Mouse (Mus musculus) heart, postnatal 0 days (tissue): Measurements from ENCODE around the gene Immp2l. TPM values are rescaled to one million over a fixed set of nuclear protein-coding genes. Genes with fewer than 3 reads are reported as not detected.
A peak's percentile ranks its signal among the peaks of the same experiment; 100 is the strongest.

ENCODE experiments used
- ATAC-seq: fragments of 200-750 bp; cut with Nextera tagmentation; 2 replicates; pipeline ENCODE4 v1.8.0; 2017; ENCODE audit warnings: low read depth, moderate number of reproducible peaks, moderate library complexity; ENCODE audit not compliant: insufficient read depth
- DNase-seq: peaks from one replicate; pipeline ENCODE4 v3.0.0-alpha.2; 2016; ENCODE audit warnings: low spot score
- H3K27ac ChIP-seq: fragments of 300-500 bp; sonication (generic); 2 replicates; pipeline ENCODE4 v1.5.1; 2014; ENCODE audit warnings: low read depth, mild to moderate bottlenecking
- H3K27me3 ChIP-seq: fragments of 300-500 bp; sonication (generic); 2 replicates; pipeline ENCODE4 v1.6.1; 2014; ENCODE audit warnings: low read length, mixed read lengths; ENCODE audit not compliant: control insufficient read depth, insufficient read depth
- H3K36me3 ChIP-seq: fragments of 300-500 bp; sonication (generic); replicated peaks from 2 replicates; pipeline ENCODE4 v1.6.1; 2014; ENCODE audit warnings: low read length, mixed read lengths; ENCODE audit not compliant: control insufficient read depth, insufficient read depth
- H3K4me1 ChIP-seq: fragments of 300-500 bp; sonication (generic); 2 replicates; pipeline ENCODE4 v1.6.1; 2014; ENCODE audit warnings: antibody characterized with exemption; ENCODE audit not compliant: control insufficient read depth, insufficient read depth
- H3K4me2 ChIP-seq: fragments of 300-500 bp; sonication (generic); 2 replicates; pipeline ENCODE4 v1.6.1; 2014; ENCODE audit warnings: low read depth, mild to moderate bottlenecking, low read length, moderate library complexity
- H3K4me3 ChIP-seq: fragments of 300-500 bp; sonication (generic); 2 replicates; pipeline ENCODE4 v1.5.1; 2014; ENCODE audit warnings: low read depth, low read length
- H3K9ac ChIP-seq: fragments of 300-500 bp; sonication (generic); replicated peaks from 2 replicates; pipeline ENCODE4 v1.6.1; 2014; ENCODE audit warnings: low read depth, low read length, mixed read lengths
- H3K9me3 ChIP-seq: fragments of 300-500 bp; sonication (generic); replicated peaks from 2 replicates; pipeline ENCODE4 v1.6.1; 2016; ENCODE audit warnings: low read length; ENCODE audit not compliant: control insufficient read depth
- CTCF ChIP-seq: IDR thresholded peaks from 2 replicates; pipeline ENCODE4 v1.5.1; 2016; ENCODE audit warnings: antibody characterized with exemption, control low read depth, low read depth
- EP300 ChIP-seq: IDR thresholded peaks from 2 replicates; pipeline ENCODE4 v1.6.1; 2016; ENCODE audit warnings: antibody characterized with exemption, low read depth
- WGBS: fragments of 180-500 bp; shearing (Covaris S2); extraction: QIAGEN DNeasy Blood & Tissue Kit; methylation state at CpG from one replicate; pipeline ENCODE4 v1.1.7; 2014; 5-methylcytosine and 5-hydroxymethylcytosine counted together
- polyA plus RNA-seq: library from polyadenylated mRNA; unstranded; fragments of >200 nt; fragmentation: Nextera tagmentation; extraction: Ambion mirVana; gene quantifications from 2 replicates; pipeline ENCODE4 v1.2.1, GENCODE M21; 2015
- total RNA-seq: library from RNA; depleted of rRNA; stranded (reverse); fragments of >200 nt; gene quantifications from 2 replicates; pipeline ENCODE4 v1.2.3, GENCODE M21; 2014; ENCODE audit warnings: low replicate concordance

Gene Immp2l
- total and polyA plus RNA-seq, 2 experiments from 2014 or later = 3.6 to 10.8 TPM

GRCm38 (mm10) chr12:41593401-41593800 is 569.5 kb downstream of the Immp2l start:
- no peaks in the 10 kb centered on the region for H3K27me3 ChIP-seq
- DNase-seq = no peak
- H3K9ac ChIP-seq = no peak overlapping the region
- 70% methylated on average over 5 of the region's 5 CpGs for WGBS
- no peak overlapping the region for H3K4me3 ChIP-seq
- H3K27ac ChIP-seq = no peak overlapping the region
- no peak for TF ChIP-seq EP300
- TF ChIP-seq CTCF = no peak
- ATAC-seq = no peak
- no peak overlapping the region for H3K4me2 ChIP-seq
- H3K36me3 ChIP-seq = no peaks in the 10 kb centered on the region
- H3K9me3 ChIP-seq = no peaks in the 10 kb centered on the region
- no peaks in the 10 kb centered on the region for H3K4me1 ChIP-seq

DNA sequence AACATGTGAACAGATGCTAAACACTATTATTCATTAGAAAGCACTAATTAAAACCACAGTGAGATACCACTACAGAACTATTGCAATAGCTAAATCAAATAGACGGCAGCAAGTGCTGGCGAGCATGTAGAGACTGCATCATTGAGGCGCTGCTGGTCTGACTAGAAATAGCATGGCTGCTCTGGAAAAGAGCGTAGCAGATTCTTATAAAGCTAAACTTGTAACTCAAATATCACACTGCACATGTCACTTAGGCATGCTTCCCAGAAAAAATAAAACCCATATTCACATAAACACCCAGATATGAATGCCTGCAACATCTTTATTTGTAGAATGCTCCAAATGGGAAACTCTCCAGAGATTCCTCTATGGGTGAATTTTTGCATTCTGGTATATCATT is 570.1 kb downstream of the Immp2l start:
- Histone ChIP-seq H3K9ac (no peak overlapping the region), H3K4me3 (no peak overlapping the region), H3K9me3 (no peaks in the 10 kb centered on the region), H3K27ac (no peak overlapping the region), H3K4me2 (no peak overlapping the region), H3K36me3 (no peaks in the 10 kb centered on the region), H3K27me3 (no peaks in the 10 kb centered on the region), H3K4me1 (no peaks in the 10 kb centered on the region)
- no peak for TF ChIP-seq CTCF
- no peak for TF ChIP-seq EP300
- ATAC-seq (no peak), DNase-seq (no peak)
- 85% methylated on average over 4 of the region's 4 CpGs for WGBS

- H3K27me3 ChIP-seq = no peaks in the 10 kb centered on the region
- H3K4me2 ChIP-seq = no peak overlapping the region
- no peaks in the 10 kb centered on the region for H3K4me1 ChIP-seq
- H3K9me3 ChIP-seq = no peaks in the 10 kb centered on the region
- H3K36me3 ChIP-seq = no peaks in the 10 kb centered on the region
- DNase-seq (no peak), ATAC-seq (no peak)
- 78% methylated on average over 3 of the region's 3 CpGs for WGBS
- H3K27ac ChIP-seq = no peak overlapping the region
- no peak overlapping the region for H3K4me3 ChIP-seq
- no peak for TF ChIP-seq EP300
- no peak for TF ChIP-seq CTCF
- H3K9ac ChIP-seq = no peak overlapping the region
Observed at GRCm38 (mm10) chr12:41615271-41615670, 591.4 kb downstream of the Immp2l start.

- no peak for TF ChIP-seq EP300
- no peak for TF ChIP-seq CTCF
- Histone ChIP-seq H3K9ac (no peak overlapping the region), H3K27me3 (no peaks in the 10 kb centered on the region), H3K36me3 (no peaks in the 10 kb centered on the region), H3K4me3 (no peak overlapping the region), H3K4me1 (no peaks in the 10 kb centered on the region), H3K4me2 (no peak overlapping the region), H3K9me3 (no peaks in the 10 kb centered on the region), H3K27ac (no peak overlapping the region)
- WGBS = 72% methylated on average over 6 of the region's 6 CpGs
- ATAC-seq = no peak
- no peak for DNase-seq
Observed at GRCm38 (mm10) chr12:41621341-41621740, 597.5 kb downstream of the Immp2l start.

DNA sequence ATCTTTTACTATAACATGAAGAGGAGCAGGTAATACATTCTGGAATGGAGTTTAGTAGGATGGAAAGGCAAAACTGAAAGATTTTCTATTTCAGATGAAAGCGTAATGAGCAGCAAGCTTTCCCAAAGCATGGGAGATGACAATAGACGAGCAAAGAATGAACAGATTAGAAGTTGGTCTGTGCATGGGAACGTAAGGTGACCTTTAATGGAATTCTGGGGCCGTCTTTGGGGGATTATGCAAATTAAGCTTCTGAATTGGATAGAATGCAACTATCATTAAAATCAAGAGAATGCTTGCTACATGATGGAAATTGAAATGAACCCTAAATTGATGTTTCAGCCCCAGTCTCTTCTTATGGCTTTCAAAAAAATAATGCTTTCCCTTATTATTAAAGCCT is 619.4 kb downstream of the Immp2l start:
- no peak for DNase-seq
- Histone ChIP-seq H3K4me3 (no peak overlapping the region), H3K4me2 (no peak overlapping the region), H3K36me3 (no peaks in the 10 kb centered on the region), H3K9ac (no peak overlapping the region), H3K27ac (no peak overlapping the region), H3K27me3 (no peaks in the 10 kb centered on the region), H3K9me3 (no peaks in the 10 kb centered on the region), H3K4me1 (peaks cover 3% of the 10 kb centered on the region)
- no peak for ATAC-seq
- 69% methylated on average over 4 of the region's 4 CpGs for WGBS
- no peak for TF ChIP-seq EP300
- TF ChIP-seq CTCF = no peak

GRCm38 (mm10) chr12:41644802-41645551 is 621.1 kb downstream of the Immp2l start:
- no peak for ATAC-seq
- DNase-seq = peak; percentile 11

More at GRCm38 (mm10) chr12:41644802-41645551, 621.1 kb downstream of the Immp2l start:
- H3K9me3 ChIP-seq = no peaks in the 10 kb centered on the region
- no peaks in the 10 kb centered on the region for H3K27me3 ChIP-seq
- no peaks in the 10 kb centered on the region for H3K36me3 ChIP-seq
- WGBS = 38% methylated on average over 4 of the region's 4 CpGs
- no peak overlapping the region for H3K9ac ChIP-seq
- TF ChIP-seq CTCF (no peak), EP300 (no peak)
- no peak overlapping the region for H3K4me2 ChIP-seq
- H3K4me1 ChIP-seq = peaks cover 3% of the 10 kb centered on the region
- no peak overlapping the region for H3K4me3 ChIP-seq
- no peak overlapping the region for H3K27ac ChIP-seq
